Mouse (Mus musculus) heart, postnatal 0 days (tissue): ENCODE results near the gene Npr2. TPM values are rescaled to one million over a fixed set of nuclear protein-coding genes. Genes with fewer than 3 reads are reported as not detected.

Experiments
- ATAC-seq: fragments of 200-750 bp; cut with Nextera tagmentation; 2 replicates; pipeline ENCODE4 v1.8.0; 2017; ENCODE audit warnings: low read depth, moderate number of reproducible peaks, moderate library complexity; ENCODE audit not compliant: insufficient read depth
- DNase-seq: peaks from one replicate; pipeline ENCODE4 v3.0.0-alpha.2; 2016; ENCODE audit warnings: low spot score
- H3K27ac ChIP-seq: fragments of 300-500 bp; sonication (generic); 2 replicates; pipeline ENCODE4 v1.5.1; 2014; ENCODE audit warnings: low read depth, mild to moderate bottlenecking
- H3K27me3 ChIP-seq: fragments of 300-500 bp; sonication (generic); 2 replicates; pipeline ENCODE4 v1.6.1; 2014; ENCODE audit warnings: low read length, mixed read lengths; ENCODE audit not compliant: control insufficient read depth, insufficient read depth
- H3K36me3 ChIP-seq: fragments of 300-500 bp; sonication (generic); replicated peaks from 2 replicates; pipeline ENCODE4 v1.6.1; 2014; ENCODE audit warnings: low read length, mixed read lengths; ENCODE audit not compliant: control insufficient read depth, insufficient read depth
- H3K4me1 ChIP-seq: fragments of 300-500 bp; sonication (generic); 2 replicates; pipeline ENCODE4 v1.6.1; 2014; ENCODE audit warnings: antibody characterized with exemption; ENCODE audit not compliant: control insufficient read depth, insufficient read depth
- H3K4me2 ChIP-seq: fragments of 300-500 bp; sonication (generic); 2 replicates; pipeline ENCODE4 v1.6.1; 2014; ENCODE audit warnings: low read depth, mild to moderate bottlenecking, low read length, moderate library complexity
- H3K4me3 ChIP-seq: fragments of 300-500 bp; sonication (generic); 2 replicates; pipeline ENCODE4 v1.5.1; 2014; ENCODE audit warnings: low read depth, low read length
- H3K9ac ChIP-seq: fragments of 300-500 bp; sonication (generic); replicated peaks from 2 replicates; pipeline ENCODE4 v1.6.1; 2014; ENCODE audit warnings: low read depth, low read length, mixed read lengths
- H3K9me3 ChIP-seq: fragments of 300-500 bp; sonication (generic); replicated peaks from 2 replicates; pipeline ENCODE4 v1.6.1; 2016; ENCODE audit warnings: low read length; ENCODE audit not compliant: control insufficient read depth
- CTCF ChIP-seq: IDR thresholded peaks from 2 replicates; pipeline ENCODE4 v1.5.1; 2016; ENCODE audit warnings: antibody characterized with exemption, control low read depth, low read depth
- EP300 ChIP-seq: IDR thresholded peaks from 2 replicates; pipeline ENCODE4 v1.6.1; 2016; ENCODE audit warnings: antibody characterized with exemption, low read depth
- WGBS: fragments of 180-500 bp; shearing (Covaris S2); extraction: QIAGEN DNeasy Blood & Tissue Kit; methylation state at CpG from one replicate; pipeline ENCODE4 v1.1.7; 2014; 5-methylcytosine and 5-hydroxymethylcytosine counted together
- polyA plus RNA-seq: library from polyadenylated mRNA; unstranded; fragments of >200 nt; fragmentation: Nextera tagmentation; extraction: Ambion mirVana; gene quantifications from 2 replicates; pipeline ENCODE4 v1.2.1, GENCODE M21; 2015
- total RNA-seq: library from RNA; depleted of rRNA; stranded (reverse); fragments of >200 nt; gene quantifications from 2 replicates; pipeline ENCODE4 v1.2.3, GENCODE M21; 2014; ENCODE audit warnings: low replicate concordance

The Npr2 gene
- total and polyA plus RNA-seq, 2 experiments from 2014 or later, result 6.9 to 23.1 TPM

- Histone ChIP-seq H3K4me2 (peak overlapping the region; percentile 90), H3K36me3 (no peaks in the 10 kb centered on the region), H3K27me3 (no peaks in the 10 kb centered on the region), H3K27ac (peak overlapping the region; percentile 86), H3K4me1 (peaks cover 15% of the 10 kb centered on the region; the same call in 1 of the 2 replicates), H3K4me3 (no peak overlapping the region; the same call in 1 of the 2 replicates), H3K9me3 (peaks cover under 1% of the 10 kb centered on the region; the same call in 1 of the 2 replicates), H3K9ac (peak overlapping the region; percentile 91; the same call in 1 of the 2 replicates)
- no peak for TF ChIP-seq EP300
- TF ChIP-seq CTCF, result no peak
- WGBS, result 46% methylated on average over 5 of the region's 5 CpGs
- no peak for DNase-seq
- no peak for ATAC-seq
These were observed 1.1 kb upstream of the Npr2 start for GRCm38 (mm10) chr4:43630671-43631045.

- peak overlapping the region; percentile 90 for H3K4me2 ChIP-seq
- H3K9me3 ChIP-seq, result no peaks in the 10 kb centered on the region
- H3K4me3 ChIP-seq, result peak overlapping the region; percentile 76
- peak overlapping the region; percentile 86 for H3K27ac ChIP-seq
- peaks cover 15% of the 10 kb centered on the region; the same call in 1 of the 2 replicates for H3K4me1 ChIP-seq
- TF ChIP-seq CTCF, result no peak
- no peak for TF ChIP-seq EP300
- peak overlapping the region; percentile 91 for H3K9ac ChIP-seq
- H3K36me3 ChIP-seq, result no peaks in the 10 kb centered on the region
- H3K27me3 ChIP-seq, result no peaks in the 10 kb centered on the region
- 0 out of 2 replicates have a peak, but pooled peaks have one; percentile 1 for ATAC-seq
- 56% methylated on average over 42 of the region's 42 CpGs for WGBS
- DNase-seq, result no peak
These were observed 503 bp downstream of the Npr2 start for GRCm38 (mm10) chr4:43631956-43632920.

- 88% methylated on average over 8 of the region's 8 CpGs for WGBS
- DNase-seq (no peak), ATAC-seq (no peak)
- Histone ChIP-seq H3K9ac (no peak overlapping the region), H3K36me3 (no peaks in the 10 kb centered on the region), H3K27me3 (no peaks in the 10 kb centered on the region), H3K4me3 (no peak overlapping the region), H3K9me3 (no peaks in the 10 kb centered on the region), H3K4me1 (peaks cover 15% of the 10 kb centered on the region; the same call in 1 of the 2 replicates), H3K4me2 (no peak overlapping the region), H3K27ac (no peak overlapping the region)
- TF ChIP-seq EP300 (no peak), CTCF (no peak)
These were observed 1.6 kb downstream of the Npr2 start for GRCm38 (mm10) chr4:43633296-43633695.

GRCm38 (mm10) chr4:43633736-43634135 lies 2.0 kb downstream of the Npr2 start:
- Histone ChIP-seq H3K4me1 (peaks cover 15% of the 10 kb centered on the region; the same call in 1 of the 2 replicates), H3K4me3 (no peak overlapping the region), H3K4me2 (no peak overlapping the region), H3K9me3 (no peaks in the 10 kb centered on the region), H3K36me3 (no peaks in the 10 kb centered on the region), H3K9ac (no peak overlapping the region), H3K27ac (no peak overlapping the region), H3K27me3 (no peaks in the 10 kb centered on the region)
- no peak for ATAC-seq
- 94% methylated on average over 2 of the region's 2 CpGs for WGBS
- DNase-seq, result no peak
- TF ChIP-seq EP300 (no peak), CTCF (no peak)

GRCm38 (mm10) chr4:43634621-43635374 lies 3.1 kb downstream of the Npr2 start:
- Histone ChIP-seq H3K4me1 (peaks cover 15% of the 10 kb centered on the region; the same call in 1 of the 2 replicates), H3K4me3 (no peak overlapping the region), H3K36me3 (no peaks in the 10 kb centered on the region), H3K9ac (no peak overlapping the region), H3K27me3 (no peaks in the 10 kb centered on the region), H3K27ac (no peak overlapping the region), H3K9me3 (no peaks in the 10 kb centered on the region), H3K4me2 (no peak overlapping the region)
- 81% methylated on average over 7 of the region's 7 CpGs for WGBS
- ATAC-seq (no peak), DNase-seq (no peak)
- TF ChIP-seq EP300 (no peak), CTCF (no peak)
